Comparison of ENCODE assay signal across 8 mouse cellular contexts in the genomic region with DNA sequence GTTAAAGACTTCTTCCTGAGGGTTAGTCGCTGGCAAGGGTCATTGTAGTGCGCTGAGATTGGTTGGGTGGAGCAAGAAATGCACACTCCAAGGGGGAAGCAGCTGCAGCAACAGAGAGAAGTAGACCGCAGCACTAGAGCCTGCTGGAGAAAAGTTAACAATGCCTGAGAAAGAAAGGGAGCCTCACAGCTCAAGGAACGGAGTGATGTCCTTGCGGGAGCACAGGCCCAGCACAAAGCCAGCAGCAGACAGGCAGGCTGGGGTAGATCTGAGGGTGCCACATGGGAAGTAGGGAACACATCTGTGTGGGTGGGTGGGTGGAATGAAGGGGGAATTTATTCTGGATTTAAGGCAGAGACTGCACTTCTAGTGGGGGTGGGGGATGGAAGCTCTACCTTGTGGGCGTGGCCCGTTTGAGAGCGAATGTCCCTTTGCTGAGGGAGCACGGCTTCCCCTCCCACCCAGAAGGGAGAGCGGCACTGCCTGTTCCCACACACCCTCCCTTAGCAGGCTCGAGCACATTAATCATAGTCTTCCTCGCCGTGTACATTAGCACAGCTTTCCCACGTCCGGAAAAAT. TPM values are rescaled to one million over a fixed set of nuclear protein-coding genes. Genes with fewer than 3 reads are reported as not detected.
DNase-seq lines count a peak whose midpoint lies in the region; ATAC-seq and TF ChIP-seq lines count a peak whose summit lies in the region.

No protein-coding gene starts in this region.

- H3K27ac ChIP-seq in heart, embryonic 12.5 days (ENCODE audit: poor library complexity, severe bottlenecking) = no peak overlapping the region
- no peak overlapping the region for H3K27ac ChIP-seq in liver, embryonic 13.5 days

- peaks cover 18% of the 10 kb centered on the region for H3K27me3 ChIP-seq in heart, embryonic 12.5 days (replicated peaks)
- peaks cover 20% of the 10 kb centered on the region for H3K27me3 ChIP-seq in liver, embryonic 13.5 days
- H3K27me3 ChIP-seq in myocyte (ENCODE audit: control insufficient read depth, insufficient read depth, insufficient read length) = peaks cover 4% of the 10 kb centered on the region

- WGBS in heart, embryonic 12.5 days = 3% methylated on average over 15 of the region's 15 CpGs
- WGBS in liver, embryonic 13.5 days (ENCODE audit: insufficient replicate concordance) = 2% methylated on average over 15 of the region's 15 CpGs

- no peaks in the 10 kb centered on the region for H3K79me2 ChIP-seq in myocyte (ENCODE audit: control insufficient read depth, insufficient read depth)

- ATAC-seq in heart, embryonic 12.5 days (ENCODE audit: insufficient number of reproducible peaks, low FRiP score) = peak; percentile 66; the same call in 1 of the 2 replicates
- no peak for ATAC-seq in liver, embryonic 13.5 days (ENCODE audit: low read depth)

- H3ac ChIP-seq in myocyte (ENCODE audit: control insufficient read depth, insufficient read length) = no peak overlapping the region

- H3K4me1 ChIP-seq in heart, embryonic 12.5 days (replicated peaks) = peaks cover 25% of the 10 kb centered on the region
- no peaks in the 10 kb centered on the region for H3K4me1 ChIP-seq in liver, embryonic 13.5 days (replicated peaks)

- H3K4me2 ChIP-seq in heart, embryonic 12.5 days = peak overlapping the region; percentile 73
- peak overlapping the region; percentile 59 for H3K4me2 ChIP-seq in liver, embryonic 13.5 days
- peak overlapping the region; percentile 62 for H3K4me2 ChIP-seq in myocyte (ENCODE audit: low read depth)

- no peaks in the 10 kb centered on the region for H3K9me3 ChIP-seq in heart, embryonic 12.5 days (replicated peaks)
- H3K9me3 ChIP-seq in liver, embryonic 13.5 days (replicated peaks) = no peaks in the 10 kb centered on the region

- peak overlapping the region; percentile 44; the same call in 1 of the 2 replicates for H3K9ac ChIP-seq in heart, embryonic 12.5 days
- H3K9ac ChIP-seq in liver, embryonic 13.5 days = no peak overlapping the region

- no peak for TF ChIP-seq POLR2A in myocyte (IDR thresholded peaks at IDR 0.05; ENCODE audit: insufficient read length, low read depth)

- peak; percentile 9 for DNase-seq in thymus, postnatal 14 days
- DNase-seq in thymus, postnatal 0 days (ENCODE audit: low spot score) = no peak
- peak; percentile 74 for DNase-seq in embryo, embryonic 9.5 days (ENCODE audit: extremely low spot score)
- peak; percentile 25 to 54 for DNase-seq in kidney, postnatal 36 days
- no peak for DNase-seq in liver, embryonic 13.5 days
- DNase-seq in yolk sac, embryonic 10.5 days (ENCODE audit: low spot score) = peak; percentile 23

- H3K4me3 ChIP-seq in heart, embryonic 12.5 days = peak overlapping the region; percentile 52
- H3K4me3 ChIP-seq in liver, embryonic 13.5 days (replicated peaks) = peak overlapping the region; percentile 33
- H3K4me3 ChIP-seq in myocyte = no peak overlapping the region

- H3K36me3 ChIP-seq in heart, embryonic 12.5 days = no peaks in the 10 kb centered on the region
- H3K36me3 ChIP-seq in liver, embryonic 13.5 days = no peaks in the 10 kb centered on the region
- no peaks in the 10 kb centered on the region for H3K36me3 ChIP-seq in myocyte (ENCODE audit: control insufficient read depth, insufficient read depth)

TF ChIP-seq in myocyte, 11 proteins besides CTCF, POLR2A, EP300 and RAD21:
- TF ChIP-seq MYOG (IDR thresholded peaks at IDR 0.05; ENCODE audit: control insufficient read depth in 1 of 3, insufficient read depth in 1 of 3, insufficient read length in 2 of 3, low read depth in 2 of 3) (no peak), SRF (IDR thresholded peaks at IDR 0.05; ENCODE audit: control insufficient read depth, insufficient read length, low read depth) (no peak), POLR2AphosphoS2 (IDR thresholded peaks at IDR 0.05; ENCODE audit: insufficient read length, low read depth) (no peak), MYOD1 (IDR thresholded peaks at IDR 0.05; ENCODE audit: control insufficient read depth in 1 of 3, insufficient read length in 2 of 3, low read depth in 2 of 3) (no peak), TCF12 (IDR thresholded peaks at IDR 0.05; ENCODE audit: insufficient read depth, poor library complexity, severe bottlenecking) (no peak), USF1 (IDR thresholded peaks at IDR 0.05; ENCODE audit: low read depth) (no peak), TCF3 (IDR thresholded peaks at IDR 0.05; ENCODE audit: insufficient read length, low read depth) (no peak), E2F4 (IDR thresholded peaks at IDR 0.05; ENCODE audit: insufficient read depth) (no peak), REST (IDR thresholded peaks at IDR 0.05; ENCODE audit: insufficient read depth, insufficient read length) (no peak), CEBPB (IDR thresholded peaks at IDR 0.05; ENCODE audit: insufficient read depth, poor library complexity, severe bottlenecking) (no peak), MAX (IDR thresholded peaks at IDR 0.05; ENCODE audit: low read depth) (no peak)

RNA-seq across cellular contexts. Expression of gene Scn3b, which starts 27.7 kb away (rescaled TPM):
- 0.83 and 1.0 TPM in 2 replicates for polyA plus RNA-seq in thymus, postnatal 0 days (2015; fragmentation: Nextera tagmentation; extraction: Ambion mirVana)
- polyA plus RNA-seq in heart, embryonic 12.5 days (2016; fragmentation: Nextera tagmentation; extraction: Ambion mirVana) = 0.35 and 0.61 TPM in 2 replicates
- polyA plus RNA-seq in liver, embryonic 13.5 days (2015; fragmentation: Nextera tagmentation; extraction: Ambion mirVana) = 0.30 and 0.41 TPM in 2 replicates
- 0.38 TPM for polyA plus RNA-seq in myocyte (2012; fragmentation: generic; extraction: Trizol)

RNA-seq across cellular contexts. Expression of gene Zfp202, which starts 49.2 kb away (rescaled TPM):
- polyA plus RNA-seq in thymus, postnatal 0 days (2015; fragmentation: Nextera tagmentation; extraction: Ambion mirVana) = 1.3 and 1.6 TPM in 2 replicates
- 4.2 and 4.8 TPM in 2 replicates for polyA plus RNA-seq in heart, embryonic 12.5 days (2016; fragmentation: Nextera tagmentation; extraction: Ambion mirVana)
- 0.93 and 0.97 TPM in 2 replicates for polyA plus RNA-seq in liver, embryonic 13.5 days (2015; fragmentation: Nextera tagmentation; extraction: Ambion mirVana)
- 2.4 TPM for polyA plus RNA-seq in myocyte (2012; fragmentation: generic; extraction: Trizol)

Comparison
In these comparisons a context has a peak if more than half of its experiments do, and no peak if none do; other contexts are left out.
1. DNase-seq: peak in thymus, postnatal 14 days (single experiment), embryo, embryonic 9.5 days (single experiment), kidney, postnatal 36 days (2 of 2) and yolk sac, embryonic 10.5 days (single experiment); none in thymus, postnatal 0 days (single experiment) and liver, embryonic 13.5 days (single experiment).
2. Peak in every context shown above with its lines, with median percentiles within 50 percentile points of each other: H3K4me2 ChIP-seq.